15 mouse cellular contexts compared by ENCODE assay signal in the genomic region with DNA sequence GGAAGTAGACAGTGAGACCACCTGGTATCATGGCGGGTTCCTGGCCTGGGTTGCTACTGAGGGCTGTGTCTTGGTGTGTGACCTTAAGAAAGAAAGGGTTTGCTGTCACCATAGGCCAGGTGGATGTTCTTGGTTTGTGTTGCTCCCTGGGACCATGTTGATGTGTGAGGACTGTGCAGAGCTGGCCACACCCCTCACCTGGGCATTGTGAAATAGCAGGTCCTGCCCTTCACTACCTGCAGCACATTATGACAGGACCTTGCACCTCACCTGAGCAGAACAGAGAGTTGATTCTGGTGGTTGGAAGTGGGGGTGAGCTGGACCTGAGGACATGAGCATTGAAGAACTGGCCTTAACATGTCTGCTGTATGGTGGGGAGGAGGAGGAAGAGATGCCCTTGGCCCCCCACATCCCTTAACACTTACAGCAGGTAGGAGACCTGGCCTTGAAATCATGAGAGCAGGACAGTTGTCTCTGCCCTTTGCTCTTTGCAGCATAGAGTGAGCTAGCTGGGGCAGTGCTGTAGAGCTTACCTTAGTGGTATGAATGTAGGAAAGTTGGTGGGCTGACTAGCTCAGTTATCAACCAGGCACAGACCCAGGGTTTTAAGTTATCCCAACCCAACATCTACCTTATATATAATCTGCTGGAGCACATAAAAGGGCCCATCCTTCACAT.
"Had no signal": no experiment of that assay in that cellular context is flagged by ENCODE, and none has a peak within 500 bp of the region (broad histone marks: within the 10 kb centered on the region; RNA-seq: fewer than 3 reads in every experiment).

No protein-coding gene starts in this region.

- H3K27me3 ChIP-seq: liver, embryonic 12.5 days; neural tube, embryonic 12.5 days; stomach, embryonic 15.5 days had no signal

- H3K27ac ChIP-seq: liver, embryonic 12.5 days; liver, embryonic 14.5 days; midbrain, embryonic 10.5 days; neural tube, embryonic 12.5 days; stomach, embryonic 15.5 days; stomach, postnatal 0 days had no signal

- H3K9me3 ChIP-seq: liver, embryonic 12.5 days; midbrain, embryonic 10.5 days; neural tube, embryonic 12.5 days; stomach, embryonic 15.5 days had no signal

- ATAC-seq: liver, embryonic 12.5 days; midbrain, embryonic 16.5 days had no signal

- H3K36me3 ChIP-seq: liver, embryonic 12.5 days; midbrain, embryonic 10.5 days; neural tube, embryonic 12.5 days; stomach, embryonic 15.5 days had no signal

- DNase-seq: lung, adult 18-20 months; lung, embryonic 14.5 days; lung, postnatal 10 days; lung, postnatal 4 days; right cerebral cortex, postnatal 14 days; thymus, adult 2 months; thymus, postnatal 25 days; thymus, postnatal 4 days had no signal

- H3K4me2 ChIP-seq: liver, embryonic 12.5 days; lung, embryonic 14.5 days; neural tube, embryonic 12.5 days; stomach, embryonic 15.5 days had no signal

- H3K9ac ChIP-seq: liver, embryonic 12.5 days; liver, embryonic 14.5 days; lung, embryonic 14.5 days; neural tube, embryonic 12.5 days; stomach, embryonic 15.5 days had no signal

- H3K4me1 ChIP-seq: liver, embryonic 12.5 days; midbrain, embryonic 10.5 days; neural tube, embryonic 12.5 days; stomach, embryonic 15.5 days had no signal

- H3K4me3 ChIP-seq: liver, embryonic 12.5 days; midbrain, embryonic 10.5 days; neural tube, embryonic 12.5 days; stomach, embryonic 15.5 days had no signal
